Mouse (Mus musculus) cerebellum, adult 9-10 months (tissue): Measurements from ENCODE around the gene Tmc3.
A peak's percentile ranks its signal among the peaks of the same experiment; 100 is the strongest.

Source experiments
- DNase-seq: peaks from one replicate; pipeline ENCODE4 v3.0.0; 2022

Gene Tmc3

GRCm38 (mm10) chr7:83641163-83641562, 56.4 kb downstream of the Tmc3 start:
- peak; percentile 15 for DNase-seq

GRCm38 (mm10) chr7:83643581-83643980, 58.9 kb downstream of the Tmc3 start:
- no peak for DNase-seq

- DNase-seq = no peak
Measured at GRCm38 (mm10) chr7:83644761-83645160, 60.0 kb downstream of the Tmc3 start.

GRCm38 (mm10) chr7:83645476-83645875, 60.7 kb downstream of the Tmc3 start:
- DNase-seq = no peak

GRCm38 (mm10) chr7:83648807-83649206, 64.1 kb downstream of the Tmc3 start:
- no peak for DNase-seq

GRCm38 (mm10) chr7:83650638-83651037, 65.9 kb downstream of the Tmc3 start:
- DNase-seq = no peak

GRCm38 (mm10) chr7:83652498-83652897, 67.8 kb downstream of the Tmc3 start:
- DNase-seq = no peak

GRCm38 (mm10) chr7:83653605-83654051, 68.9 kb downstream of the Tmc3 start:
- no peak for DNase-seq

- DNase-seq = no peak
Measured at GRCm38 (mm10) chr7:83654196-83654595, 69.5 kb downstream of the Tmc3 start.

- no peak for DNase-seq
Measured at GRCm38 (mm10) chr7:83654938-83655630, 70.4 kb downstream of the Tmc3 start.

GRCm38 (mm10) chr7:83658716-83659115, 74.0 kb downstream of the Tmc3 start:
- no peak for DNase-seq

- DNase-seq = peak; percentile 86
Measured at GRCm38 (mm10) chr7:83659159-83660065, 74.7 kb downstream of the Tmc3 start.

- no peak for DNase-seq
Measured at GRCm38 (mm10) chr7:83660273-83660691, 75.6 kb downstream of the Tmc3 start.

GRCm38 (mm10) chr7:83661031-83661430, 76.3 kb downstream of the Tmc3 start:
- no peak for DNase-seq

- no peak for DNase-seq
Measured at GRCm38 (mm10) chr7:83661763-83662162, 77.0 kb downstream of the Tmc3 start.

- DNase-seq = peak; percentile 69
Measured at GRCm38 (mm10) chr7:83662711-83663375, 78.1 kb downstream of the Tmc3 start.

- DNase-seq = no peak
Measured at GRCm38 (mm10) chr7:83666087-83666595, 81.4 kb downstream of the Tmc3 start.

- DNase-seq = no peak
Measured at GRCm38 (mm10) chr7:83667936-83668645, 83.4 kb downstream of the Tmc3 start.

- peak; percentile 73 for DNase-seq
Measured at GRCm38 (mm10) chr7:83668724-83669123, 84.0 kb downstream of the Tmc3 start.

GRCm38 (mm10) chr7:83671573-83671972, 86.8 kb downstream of the Tmc3 start:
- no peak for DNase-seq
